In the genomic region with DNA sequence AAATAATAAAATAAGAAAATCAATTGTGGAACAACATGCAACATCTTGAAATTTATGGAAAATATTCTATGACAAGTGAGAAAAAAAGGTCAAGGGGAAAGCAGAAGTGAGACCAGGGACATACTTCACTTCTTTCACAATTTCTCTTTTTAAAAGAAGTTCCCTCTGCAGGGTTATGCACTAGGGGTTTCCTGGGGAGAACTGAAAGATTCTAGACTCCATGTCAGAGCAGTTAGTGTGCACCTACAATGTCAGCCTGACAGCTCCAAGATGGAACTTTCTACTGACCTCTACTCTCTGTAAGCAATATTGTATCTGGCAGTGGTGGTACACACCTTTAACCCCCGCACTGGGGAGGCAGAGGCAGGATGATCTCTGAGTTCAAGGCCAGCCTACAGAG, we compare ENCODE assay signal across 27 mouse cellular contexts. TPM values are rescaled to one million over a fixed set of nuclear protein-coding genes. Genes with fewer than 3 reads are reported as not detected.
A peak's percentile ranks its signal among the peaks of the same experiment; 100 is the strongest.
DNase-seq lines count a peak whose midpoint lies in the region; ATAC-seq and TF ChIP-seq lines count a peak whose summit lies in the region.
"Had no signal": no experiment of that assay in that cellular context is flagged by ENCODE, and none has a peak within 500 bp of the region (broad histone marks: within the 10 kb centered on the region; RNA-seq: fewer than 3 reads in every experiment).

No protein-coding gene starts in this region.

- 97% methylated on average over 1 of the region's 1 CpGs for WGBS in lung, postnatal 0 days

- H3K9ac ChIP-seq in lung, postnatal 0 days (replicated peaks; ENCODE audit: low read depth), result no peak overlapping the region
- H3K9ac ChIP-seq: embryonic facial prominence, embryonic 13.5 days; forebrain, embryonic 12.5 days; intestine, embryonic 15.5 days; limb, embryonic 12.5 days; liver, embryonic 15.5 days had no signal

- H3K27me3 ChIP-seq in lung, postnatal 0 days (replicated peaks; ENCODE audit: insufficient read depth, low read length), result no peaks in the 10 kb centered on the region
- H3K27me3 ChIP-seq: embryonic facial prominence, embryonic 13.5 days; forebrain, embryonic 12.5 days; intestine, embryonic 15.5 days; limb, embryonic 12.5 days; liver, embryonic 15.5 days had no signal

- TF ChIP-seq EP300 in lung, postnatal 0 days (IDR thresholded peaks at IDR 0.05), result no peak

- H3K4me3 ChIP-seq in lung, postnatal 0 days (ENCODE audit: low read depth, low read length), result no peak overlapping the region
- no peak overlapping the region for H3K4me3 ChIP-seq in bone marrow macrophage, adult 2 months (ENCODE audit: insufficient read depth, low read length)
- H3K4me3 ChIP-seq: embryonic facial prominence, embryonic 13.5 days; erythroblast, embryonic 14.5 days; forebrain, embryonic 12.5 days; heart, embryonic 10.5 days; hindbrain, embryonic 10.5 days; intestine, embryonic 15.5 days; limb, embryonic 12.5 days; liver, embryonic 15.5 days; midbrain, embryonic 10.5 days had no signal

- peak; percentile 49 for DNase-seq in lung, postnatal 0 days (ENCODE audit: low spot score)
- DNase-seq in lung, postnatal 36 days, result no peak
- DNase-seq in B cell, adult 2 months, result peak; percentile 59 to 64
- DNase-seq in neural tube, embryonic 10.5 days (ENCODE audit: extremely low spot score, low spot score), result no peak
- no peak for DNase-seq in right cerebral cortex, postnatal 10 days (ENCODE audit: low spot score in 2 of 2)
- DNase-seq in left cerebral cortex, postnatal 36 days (ENCODE audit: low spot score in 2 of 2), result no peak
- DNase-seq: adrenal gland, postnatal 36 days; cerebellum, adult 18-20 months; cerebellum, postnatal 25 days; embryo, embryonic 11 days; kidney, adult 9 months; kidney, postnatal 14 days; lung, postnatal 10 days; right cerebral cortex, postnatal 4 days had no signal

- no peak for TF ChIP-seq CTCF in lung, postnatal 0 days (IDR thresholded peaks at IDR 0.05)
- no peak for TF ChIP-seq CTCF in bone marrow macrophage, adult 2 months (IDR thresholded peaks at IDR 0.05; ENCODE audit: low read depth, low read length)

- no peak for ATAC-seq in lung, postnatal 0 days
- peak; percentile 81 for ATAC-seq in megakaryocyte progenitor cell, adult 5-6 weeks (replicated peaks; ENCODE audit: poor library complexity)
- ATAC-seq: hindbrain, embryonic 16.5 days; intestine, embryonic 15.5 days; midbrain, embryonic 16.5 days had no signal

- no peaks in the 10 kb centered on the region for H3K4me1 ChIP-seq in lung, postnatal 0 days (ENCODE audit: insufficient read depth, low read depth, low read length)
- peaks cover 9% of the 10 kb centered on the region for H3K4me1 ChIP-seq in bone marrow macrophage, adult 2 months (ENCODE audit: control insufficient read depth, insufficient read depth, low read length)
- H3K4me1 ChIP-seq: heart, embryonic 10.5 days; hindbrain, embryonic 10.5 days had no signal

- no peak overlapping the region for H3K27ac ChIP-seq in lung, postnatal 0 days (ENCODE audit: low read length)
- peak overlapping the region; percentile 64 for H3K27ac ChIP-seq in bone marrow macrophage, adult 2 months (ENCODE audit: insufficient read depth, low read depth, low read length)
- H3K27ac ChIP-seq: embryonic facial prominence, embryonic 13.5 days; forebrain, embryonic 12.5 days; heart, embryonic 10.5 days; hindbrain, embryonic 10.5 days; intestine, embryonic 15.5 days; limb, embryonic 12.5 days; liver, embryonic 15.5 days; midbrain, embryonic 10.5 days had no signal

- TF ChIP-seq POLR2A in bone marrow macrophage, adult 2 months (IDR thresholded peaks at IDR 0.05; ENCODE audit: borderline replicate concordance, low read depth, low read length), result no peak

- H3K9me3 ChIP-seq in lung, postnatal 0 days (ENCODE audit: low read length), result no peaks in the 10 kb centered on the region
- H3K9me3 ChIP-seq: forebrain, embryonic 12.5 days; heart, embryonic 10.5 days; hindbrain, embryonic 10.5 days; intestine, embryonic 15.5 days; limb, embryonic 12.5 days; liver, embryonic 15.5 days; midbrain, embryonic 10.5 days had no signal

- no peak overlapping the region for H3K4me2 ChIP-seq in lung, postnatal 0 days (replicated peaks; ENCODE audit: low read depth, low read length)
- H3K4me2 ChIP-seq: embryonic facial prominence, embryonic 13.5 days; forebrain, embryonic 12.5 days; intestine, embryonic 15.5 days; limb, embryonic 12.5 days; liver, embryonic 15.5 days had no signal

- H3K36me3 ChIP-seq in lung, postnatal 0 days (ENCODE audit: insufficient read depth, low read length), result no peaks in the 10 kb centered on the region
- H3K36me3 ChIP-seq: embryonic facial prominence, embryonic 13.5 days; forebrain, embryonic 12.5 days; heart, embryonic 10.5 days; hindbrain, embryonic 10.5 days; intestine, embryonic 15.5 days; limb, embryonic 12.5 days; liver, embryonic 15.5 days; midbrain, embryonic 10.5 days had no signal

- intact Hi-C loops in left cerebral cortex, postnatal 36 days (cut with DNase I), result no loop called here

RNA-seq across cellular contexts. Expression of gene Nup160, which starts 3.7 kb away (rescaled TPM):
- 11.1 and 12.4 TPM in 2 replicates for polyA plus RNA-seq in lung, postnatal 0 days (2015; fragmentation: Nextera tagmentation; extraction: Ambion mirVana)
- polyA plus RNA-seq in bone marrow macrophage, adult 2 months (2012; ENCODE audit: insufficient read depth, insufficient read length, missing spikeins), result 18.4 and 21.9 TPM in 2 replicates
- total RNA-seq in megakaryocyte progenitor cell, adult 5-6 weeks (2015), result 79.3 and 81.3 TPM in 2 replicates
- total RNA-seq in megakaryocyte progenitor cell, adult 5-6 weeks (2017), result 50.9 and 61.7 TPM in 2 replicates
- 10 to 100 TPM; 18.2 to 20.5 TPM for total RNA-seq in left cerebral cortex, postnatal 36 days (2021)

Comparison
In these comparisons a context has a peak if more than half of its experiments do, and no peak if none do; other contexts are left out.
1. DNase-seq: peak in lung, postnatal 0 days (single experiment) and B cell, adult 2 months (2 of 2); none in lung, postnatal 36 days (single experiment), neural tube, embryonic 10.5 days (single experiment), right cerebral cortex, postnatal 10 days (0 of 2) and left cerebral cortex, postnatal 36 days (0 of 2).